Mouse (Mus musculus) CD4-positive, CD25-positive, alpha-beta regulatory T cell, adult 4 months (primary cell): ENCODE results near the gene Polr2a. TPM values are rescaled to one million over a fixed set of nuclear protein-coding genes. Genes with fewer than 3 reads are reported as not detected.
A peak's percentile ranks its signal among the peaks of the same experiment; 100 is the strongest.

Experiments used
- ATAC-seq: one replicate; pipeline ENCODE4 v1.8.0; 2017
- polyA plus RNA-seq, 2 experiments: library from polyadenylated mRNA; unstranded; fragments of 100-300 nt; shearing (Covaris generic); gene quantifications; one replicate each; pipeline ENCODE4 v1.2.1; 2017

Polr2a gene
- polyA plus RNA-seq, 2 experiments from 2014 or later, result 25.6 to 36.0 TPM

- ATAC-seq, result no peak
Measured at GRCm38 (mm10) chr11:69781828-69782227, 23.4 kb upstream of the Polr2a start.

- no peak for ATAC-seq
Measured at GRCm38 (mm10) chr11:69778985-69779384, 20.5 kb upstream of the Polr2a start.

GRCm38 (mm10) chr11:69778258-69778982 is 20.0 kb upstream of the Polr2a start:
- no peak for ATAC-seq

GRCm38 (mm10) chr11:69777504-69778257 is 19.2 kb upstream of the Polr2a start:
- ATAC-seq, result no peak

- ATAC-seq, result no peak
Measured at GRCm38 (mm10) chr11:69776488-69776887, 18.1 kb upstream of the Polr2a start.

- ATAC-seq, result no peak
Measured at GRCm38 (mm10) chr11:69775716-69776115, 17.3 kb upstream of the Polr2a start.

- ATAC-seq, result no peak
Measured at GRCm38 (mm10) chr11:69774961-69775360, 16.5 kb upstream of the Polr2a start.

- ATAC-seq, result no peak
Measured at GRCm38 (mm10) chr11:69767625-69767909, 9.1 kb upstream of the Polr2a start.

- ATAC-seq, result no peak
Measured at GRCm38 (mm10) chr11:69766872-69767624, 8.6 kb upstream of the Polr2a start.

GRCm38 (mm10) chr11:69766126-69766609 is 7.7 kb upstream of the Polr2a start:
- ATAC-seq, result peak; percentile 85

GRCm38 (mm10) chr11:69765221-69766125 is 7.0 kb upstream of the Polr2a start, which contains the start of gene Zbtb4:
Gene Zbtb4 (plus strand): TSS chr11:69765912.
- peak; percentile 38 for ATAC-seq

GRCm38 (mm10) chr11:69763551-69763950 is 5.1 kb upstream of the Polr2a start:
- no peak for ATAC-seq

GRCm38 (mm10) chr11:69761868-69762267 is 3.4 kb upstream of the Polr2a start, which contains the start of gene Slc35g3:
Gene Slc35g3 (minus strand): TSS chr11:69761968.
- no peak for ATAC-seq

- ATAC-seq, result no peak
Measured at GRCm38 (mm10) chr11:69760901-69761200, 2.4 kb upstream of the Polr2a start.

- ATAC-seq, result no peak
Measured at GRCm38 (mm10) chr11:69760160-69760900, 1.9 kb upstream of the Polr2a start.

GRCm38 (mm10) chr11:69758971-69759721 is 709 bp upstream of the Polr2a start:
- ATAC-seq, result peak; percentile 51

GRCm38 (mm10) chr11:69758090-69758456 is 364 bp downstream of the Polr2a start:
- peak; percentile 47 for ATAC-seq

- ATAC-seq, result peak; percentile 30
Measured at GRCm38 (mm10) chr11:69757303-69758089, 941 bp downstream of the Polr2a start.

GRCm38 (mm10) chr11:69754701-69755100 is 3.7 kb downstream of the Polr2a start:
- no peak for ATAC-seq

- ATAC-seq, result no peak
Measured at GRCm38 (mm10) chr11:69754233-69754632, 4.2 kb downstream of the Polr2a start.
